Mouse (Mus musculus) B cell, adult 67 days (primary cell): Measurements from ENCODE around the gene Chmp6. TPM values are rescaled to one million over a fixed set of nuclear protein-coding genes. Genes with fewer than 3 reads are reported as not detected.

Source experiments
- total RNA-seq, 2 experiments: library from RNA; stranded (reverse); gene quantifications; 4 replicates each; pipeline ENCODE4 v1.2.4; 2023

Chmp6 gene
- 10 to 100 TPM; 32.9 to 36.9 TPM for total RNA-seq

DNA sequence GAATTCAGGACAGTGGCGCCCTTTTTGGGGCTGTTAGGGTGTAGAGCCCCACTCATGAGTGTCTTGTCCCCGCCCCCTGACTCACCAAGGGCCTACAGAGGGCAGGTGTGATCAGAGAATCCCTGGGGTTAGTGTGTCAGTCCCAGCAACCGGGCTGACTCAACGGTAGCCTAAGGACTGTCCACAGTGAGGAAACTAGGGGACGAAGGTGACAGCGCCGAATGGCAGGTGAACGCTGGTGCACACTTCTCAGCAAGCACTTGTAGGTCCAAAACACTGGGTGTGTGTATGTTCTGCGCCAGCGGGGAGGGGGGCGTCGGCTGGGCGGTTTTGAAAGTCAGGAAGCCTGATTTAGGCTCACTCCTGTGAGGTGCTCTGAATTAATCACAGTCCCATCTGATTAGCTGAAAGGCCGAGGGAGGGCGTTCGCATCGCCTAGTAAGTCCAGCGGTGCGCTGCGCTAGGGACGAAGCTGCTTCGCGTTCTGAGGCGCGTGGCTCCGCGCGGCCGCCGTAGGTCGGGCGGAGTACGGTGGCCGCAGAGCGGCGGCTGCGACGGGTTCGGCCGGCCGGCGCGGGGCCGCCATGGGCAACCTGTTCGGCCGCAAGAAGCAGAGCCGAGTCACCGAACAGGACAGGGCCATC lies at the start of gene Chmp6:
Gene Chmp6 (plus strand): TSS at position 151 of the 644 bp plus-strand sequence.

DNA sequence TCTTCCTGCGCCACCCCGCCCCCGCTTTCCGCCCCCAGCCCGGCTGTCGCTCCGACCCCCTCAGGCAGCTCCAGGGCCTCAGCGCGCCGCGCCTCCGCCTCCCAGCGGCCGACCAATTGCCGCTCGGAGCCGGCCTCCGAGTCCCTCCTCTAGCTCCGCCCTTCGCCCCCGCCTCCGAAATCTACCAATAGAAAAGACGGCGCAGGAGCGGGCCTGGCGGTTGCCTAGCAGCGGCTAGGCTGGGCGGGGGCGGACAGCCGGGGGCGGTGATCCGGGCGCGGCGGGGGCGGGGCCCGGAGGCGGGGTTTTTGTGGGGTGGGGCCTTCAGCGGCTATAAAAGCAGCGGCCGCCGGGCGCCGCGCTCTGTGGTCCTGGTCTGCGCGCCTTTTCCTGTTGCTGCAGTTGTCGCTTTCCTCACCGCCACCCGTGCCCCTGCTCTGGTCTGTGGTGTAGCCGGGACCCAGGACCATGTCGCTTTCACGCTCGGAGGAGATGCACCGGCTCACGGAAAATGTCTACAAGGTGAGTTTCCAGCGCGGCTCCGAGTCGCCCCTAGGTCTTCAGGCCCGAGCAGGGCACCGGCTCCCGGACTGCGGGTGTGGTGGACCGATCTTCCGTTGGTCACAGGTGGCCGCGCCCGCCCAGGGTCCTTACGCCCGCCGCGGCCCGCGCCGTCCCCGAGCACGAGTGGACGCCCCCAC lies 29.6 kb downstream of the Chmp6 start, which contains the start of gene Baiap2:
Gene Baiap2 (plus strand): TSS at position 37 of the 701 bp plus-strand sequence.

Other genes starting within 250 kb of the Chmp6 start
- 10 to 100 TPM; 21.3 to 21.7 TPM for gene Baiap2, start 29.3 kb downstream of the Chmp6 start, total RNA-seq
- not detected for gene Aatk, start 133.7 kb downstream of the Chmp6 start, total RNA-seq
- gene Cep131, start 173.4 kb downstream of the Chmp6 start, total RNA-seq: 10 to 100 TPM; 16.6 to 21.7 TPM
- gene Tepsin, start 185.3 kb downstream of the Chmp6 start, total RNA-seq: 10 to 100 TPM; 24.2 to 27.0 TPM
- gene Ndufaf8, start 185.5 kb downstream of the Chmp6 start, total RNA-seq: 10 to 100 TPM; 30.3 to 47.7 TPM
- 100 to 1,000 TPM; 103 to 108 TPM for gene Slc38a10, start 237.9 kb downstream of the Chmp6 start, total RNA-seq